Mouse (Mus musculus) forebrain, embryonic 14.5 days (tissue): ENCODE results near the gene Sorcs1. TPM values are rescaled to one million over a fixed set of nuclear protein-coding genes. Genes with fewer than 3 reads are reported as not detected.

Experiments used
- ATAC-seq: fragments of 200-750 bp; cut with Nextera tagmentation; 2 replicates; pipeline ENCODE4 v1.8.0; 2017; ENCODE audit warnings: mild to moderate bottlenecking, moderate library complexity
- DNase-seq: peaks from one replicate; pipeline ENCODE4 v3.0.0-alpha.2; 2015; ENCODE audit warnings: low spot score
- H3K27ac ChIP-seq: fragments of 300-500 bp; sonication (generic); 2 replicates; pipeline ENCODE4 v1.5.1; 2014; ENCODE audit warnings: low read depth, mild to moderate bottlenecking, control low read depth, low read length, moderate library complexity
- H3K27me3 ChIP-seq: fragments of 300-500 bp; sonication (generic); replicated peaks from 2 replicates; pipeline ENCODE4 v1.6.1; 2014; ENCODE audit warnings: low read length, control low read depth, mixed read lengths; ENCODE audit not compliant: control insufficient read depth, insufficient read depth
- H3K36me3 ChIP-seq: fragments of 300-500 bp; sonication (generic); 2 replicates; pipeline ENCODE4 v1.6.1; 2014; ENCODE audit warnings: low read length, control low read depth; ENCODE audit not compliant: control insufficient read depth, insufficient read depth
- H3K4me1 ChIP-seq: fragments of 300-500 bp; sonication (generic); 2 replicates; pipeline ENCODE4 v1.6.1; 2014; ENCODE audit warnings: antibody characterized with exemption, low read length, control low read depth; ENCODE audit not compliant: control insufficient read depth, insufficient read depth
- H3K4me2 ChIP-seq: fragments of 300-500 bp; sonication (generic); 2 replicates; pipeline ENCODE4 v1.6.1; 2014; ENCODE audit warnings: mild to moderate bottlenecking, control low read depth, low read length
- H3K4me3 ChIP-seq: fragments of 300-500 bp; sonication (generic); 2 replicates; pipeline ENCODE4 v1.5.1; 2014; ENCODE audit warnings: low read depth, low read length, control low read depth
- H3K9ac ChIP-seq: fragments of 300-500 bp; sonication (generic); 2 replicates; pipeline ENCODE4 v1.6.1; 2014; ENCODE audit warnings: mild to moderate bottlenecking, low read length, control low read depth, moderate library complexity
- H3K9me3 ChIP-seq: fragments of 300-500 bp; sonication (generic); replicated peaks from 2 replicates; pipeline ENCODE4 v1.6.1; 2016; ENCODE audit warnings: low read length, control low read depth, mixed read lengths; ENCODE audit not compliant: control insufficient read depth
- WGBS: fragments of 180-500 bp; shearing (Covaris S2); extraction: QIAGEN DNeasy Blood & Tissue Kit; methylation state at CpG from one replicate; pipeline ENCODE4 v1.1.7; 2014; 5-methylcytosine and 5-hydroxymethylcytosine counted together
- polyA plus RNA-seq: library from polyadenylated mRNA; unstranded; fragments of >200 nt; fragmentation: Nextera tagmentation; extraction: Ambion mirVana; gene quantifications from 2 replicates; pipeline ENCODE4 v1.2.1, GENCODE M21; 2014

Gene Sorcs1
- 5.7 and 7.4 TPM in 2 replicates for polyA plus RNA-seq

GRCm38 (mm10) chr19:50677903-50678896 is at the start of gene Sorcs1:
TSS of gene Sorcs1 (minus strand) at chr19:50678646.
- peaks cover 2% of the 10 kb centered on the region; the same call in 1 of the 2 replicates for H3K4me1 ChIP-seq
- peak within 1 kb of the TSS; percentile 67 for H3K4me3 ChIP-seq
- H3K9me3 ChIP-seq = no peaks in the 10 kb centered on the region
- no peaks in the 10 kb centered on the region for H3K36me3 ChIP-seq
- H3K4me2 ChIP-seq = peak within 1 kb of the TSS; percentile 96
- WGBS = under 1% methylated on average over 74 of the region's 102 CpGs
- H3K27ac ChIP-seq = peak within 1 kb of the TSS; percentile 46; the same call in 1 of the 2 replicates
- peak within 1 kb of the TSS; percentile 70 for H3K9ac ChIP-seq
- peak; percentile 95 for ATAC-seq
- H3K27me3 ChIP-seq = no peaks in the 10 kb centered on the region
- peak; percentile 82 for DNase-seq

- no peak overlapping the region for H3K4me2 ChIP-seq
- H3K27me3 ChIP-seq = no peaks in the 10 kb centered on the region
- H3K9me3 ChIP-seq = no peaks in the 10 kb centered on the region
- H3K4me1 ChIP-seq = no peaks in the 10 kb centered on the region
- 70% methylated on average over 2 of the region's 2 CpGs for WGBS
- DNase-seq (no peak), ATAC-seq (no peak)
- no peak overlapping the region for H3K27ac ChIP-seq
- no peak overlapping the region for H3K4me3 ChIP-seq
- no peaks in the 10 kb centered on the region for H3K36me3 ChIP-seq
- no peak overlapping the region for H3K9ac ChIP-seq
Observed at GRCm38 (mm10) chr19:50683277-50683676, 4.8 kb upstream of the Sorcs1 start.

DNA sequence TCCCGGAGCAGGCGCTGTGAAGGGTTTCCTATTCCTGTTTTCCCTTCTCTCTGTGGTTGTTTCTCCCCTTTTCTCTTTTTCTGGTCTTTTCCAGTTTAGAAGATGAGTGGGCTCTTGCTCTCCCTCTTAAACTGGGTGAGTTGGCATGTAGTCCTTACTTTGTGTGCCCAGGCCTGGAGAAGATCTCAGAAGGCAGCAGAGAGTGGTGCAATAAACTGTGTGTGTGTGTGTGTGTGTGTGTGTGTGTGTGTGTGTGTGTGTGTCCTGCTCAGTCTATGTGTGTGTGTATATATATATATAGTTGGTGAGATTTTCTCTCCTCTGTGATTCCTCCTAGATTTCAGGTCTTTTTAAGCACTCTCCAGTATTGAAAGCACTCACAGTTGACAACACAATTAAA is 500 bp upstream of the Sorcs1 start:
- 0% methylated on average over 2 of the region's 2 CpGs for WGBS
- no peak for DNase-seq
- peak overlapping the region; percentile 67 for H3K4me3 ChIP-seq
- H3K36me3 ChIP-seq = no peaks in the 10 kb centered on the region
- peak overlapping the region; percentile 70 for H3K9ac ChIP-seq
- peaks cover 2% of the 10 kb centered on the region; the same call in 1 of the 2 replicates for H3K4me1 ChIP-seq
- no peaks in the 10 kb centered on the region for H3K27me3 ChIP-seq
- peak; percentile 32 for ATAC-seq
- no peaks in the 10 kb centered on the region for H3K9me3 ChIP-seq
- peak overlapping the region; percentile 96 for H3K4me2 ChIP-seq
- H3K27ac ChIP-seq = 0 out of 2 replicates have a peak overlapping the region, but pooled peaks have one; percentile 46

DNA sequence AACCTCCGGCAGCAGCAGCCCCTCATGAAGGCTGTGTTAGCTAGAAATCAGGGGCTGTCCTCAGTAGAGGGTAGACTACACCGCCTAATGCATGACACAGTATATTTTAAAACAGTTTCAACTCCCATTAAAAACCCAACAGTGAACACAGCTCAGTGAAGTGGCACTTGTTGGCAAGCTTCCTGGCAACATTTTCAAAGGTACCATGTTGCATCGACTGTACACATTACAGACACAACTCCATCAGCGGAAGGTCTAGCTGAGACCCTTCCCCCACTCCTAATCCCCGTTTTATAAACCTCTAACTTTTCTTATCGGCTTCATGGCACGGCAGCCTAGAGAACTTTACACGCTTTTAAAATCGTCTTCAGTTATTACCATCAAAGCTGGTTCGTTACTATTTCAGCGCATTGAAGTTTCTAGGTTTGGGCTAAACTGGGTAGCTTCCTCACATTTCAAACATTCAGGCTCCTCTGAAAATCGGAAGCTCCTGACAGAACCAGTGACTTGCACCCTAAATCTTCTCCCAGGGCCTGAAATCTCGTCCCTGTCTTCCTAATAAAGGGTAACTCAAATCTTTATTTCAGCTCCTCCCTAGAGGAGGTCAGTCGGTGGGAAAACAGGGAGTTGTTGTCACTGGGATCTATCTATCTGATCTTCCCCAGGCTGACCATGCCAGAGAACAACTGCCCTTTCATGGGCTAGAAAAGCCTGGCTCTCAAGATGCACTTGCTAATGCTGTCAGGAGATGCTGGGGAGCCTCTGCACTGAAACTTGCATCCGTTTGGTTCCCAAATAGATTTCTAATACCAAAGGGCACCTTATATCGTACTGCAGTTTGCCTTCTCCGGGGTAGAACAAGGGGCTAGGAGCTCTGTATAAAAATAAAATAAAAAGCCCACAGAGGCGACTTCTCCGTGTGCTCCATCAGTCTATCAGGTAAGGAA is 1.6 kb downstream of the Sorcs1 start:
- H3K27me3 ChIP-seq = no peaks in the 10 kb centered on the region
- ATAC-seq = no peak
- H3K4me2 ChIP-seq = peak overlapping the region; percentile 96
- H3K4me1 ChIP-seq = peaks cover 2% of the 10 kb centered on the region; the same call in 1 of the 2 replicates
- peak overlapping the region; percentile 67 for H3K4me3 ChIP-seq
- WGBS = 16% methylated on average over 19 of the region's 19 CpGs
- peak; percentile 50 for DNase-seq
- peak overlapping the region; percentile 70 for H3K9ac ChIP-seq
- no peaks in the 10 kb centered on the region for H3K36me3 ChIP-seq
- H3K9me3 ChIP-seq = no peaks in the 10 kb centered on the region
- H3K27ac ChIP-seq = no peak overlapping the region

GRCm38 (mm10) chr19:50674921-50675320 is 3.5 kb downstream of the Sorcs1 start:
- Histone ChIP-seq H3K9me3 (no peaks in the 10 kb centered on the region), H3K4me2 (no peak overlapping the region), H3K4me3 (no peak overlapping the region), H3K9ac (no peak overlapping the region), H3K36me3 (no peaks in the 10 kb centered on the region), H3K27me3 (no peaks in the 10 kb centered on the region), H3K27ac (no peak overlapping the region), H3K4me1 (peaks cover 2% of the 10 kb centered on the region; the same call in 1 of the 2 replicates)
- DNase-seq (no peak), ATAC-seq (no peak)
- WGBS = 86% methylated on average over 5 of the region's 5 CpGs

DNA sequence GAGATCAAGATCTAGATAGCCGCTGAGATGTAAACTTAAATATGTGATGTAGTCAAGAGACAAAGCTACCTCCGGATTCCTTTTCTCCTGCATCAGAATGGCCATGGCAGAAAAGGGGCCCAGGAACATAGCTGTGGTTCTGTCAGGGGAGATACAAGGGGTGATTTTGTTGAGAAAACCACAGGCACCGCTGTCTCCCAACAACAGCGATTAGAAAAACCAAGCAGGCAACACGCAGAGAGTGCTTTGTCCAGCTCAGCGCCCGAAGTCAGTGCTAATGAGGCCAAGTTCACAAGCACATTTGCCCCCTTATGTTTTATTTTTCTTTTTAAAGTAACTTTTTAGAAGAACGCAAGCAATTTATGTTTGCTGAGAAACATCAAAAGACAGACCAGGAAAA is 10.9 kb downstream of the Sorcs1 start:
- Histone ChIP-seq H3K36me3 (no peaks in the 10 kb centered on the region), H3K9ac (no peak overlapping the region), H3K27ac (no peak overlapping the region), H3K4me3 (no peak overlapping the region), H3K4me1 (no peaks in the 10 kb centered on the region), H3K9me3 (no peaks in the 10 kb centered on the region), H3K27me3 (no peaks in the 10 kb centered on the region), H3K4me2 (no peak overlapping the region)
- WGBS = 22% methylated on average over 8 of the region's 8 CpGs
- ATAC-seq (no peak), DNase-seq (no peak)

GRCm38 (mm10) chr19:50664311-50664710 is 14.1 kb downstream of the Sorcs1 start:
- Histone ChIP-seq H3K27ac (no peak overlapping the region), H3K9me3 (no peaks in the 10 kb centered on the region), H3K36me3 (no peaks in the 10 kb centered on the region), H3K4me1 (no peaks in the 10 kb centered on the region), H3K27me3 (no peaks in the 10 kb centered on the region), H3K4me2 (no peak overlapping the region), H3K9ac (no peak overlapping the region), H3K4me3 (no peak overlapping the region)
- DNase-seq = no peak
- WGBS = 74% methylated on average over 1 of the region's 1 CpGs
- no peak for ATAC-seq

GRCm38 (mm10) chr19:50659144-50659543 is 19.3 kb downstream of the Sorcs1 start:
- Histone ChIP-seq H3K9me3 (no peaks in the 10 kb centered on the region), H3K4me2 (no peak overlapping the region), H3K36me3 (no peaks in the 10 kb centered on the region), H3K9ac (no peak overlapping the region), H3K27me3 (no peaks in the 10 kb centered on the region), H3K27ac (no peak overlapping the region), H3K4me1 (no peaks in the 10 kb centered on the region), H3K4me3 (no peak overlapping the region)
- WGBS = 82% methylated on average over 4 of the region's 4 CpGs
- ATAC-seq (no peak), DNase-seq (no peak)
